Mouse (Mus musculus) right cerebral cortex, postnatal 25 days (tissue): ENCODE measurements around the gene Sgce.

ENCODE experiments used
- DNase-seq: peaks from one replicate; pipeline ENCODE4 v3.0.0; 2022

The Sgce gene

GRCm38 (mm10) chr6:4634804-4635203 is 112.2 kb downstream of the Sgce start:
- DNase-seq: no peak

- DNase-seq: no peak
These were observed 113.8 kb downstream of the Sgce start for GRCm38 (mm10) chr6:4633189-4633588.

GRCm38 (mm10) chr6:4631464-4631863 is 115.5 kb downstream of the Sgce start:
- DNase-seq: no peak
